Mouse (Mus musculus) myocyte (in vitro differentiated cells): Measurements from ENCODE around the gene 3110009E18Rik. TPM values are rescaled to one million over a fixed set of nuclear protein-coding genes. Genes with fewer than 3 reads are reported as not detected.

Experiments used
- H3K27me3 ChIP-seq: one replicate; pipeline ENCODE4 v1.6.1; 2011; ENCODE audit not compliant: control insufficient read depth, insufficient read depth, insufficient read length
- H3K36me3 ChIP-seq: one replicate; pipeline ENCODE4 v1.6.1; 2011; ENCODE audit not compliant: control insufficient read depth, insufficient read depth
- H3K4me2 ChIP-seq: one replicate; pipeline ENCODE4 v1.6.1; 2011; ENCODE audit warnings: low read depth, control low read depth
- H3K4me3 ChIP-seq: one replicate; pipeline ENCODE4 v1.5.1; 2011; ENCODE audit warnings: mild to moderate bottlenecking, control low read depth, moderate library complexity
- H3K79me2 ChIP-seq: one replicate; pipeline ENCODE4 v1.6.1; 2011; ENCODE audit not compliant: control insufficient read depth, insufficient read depth
- H3ac ChIP-seq: one replicate; pipeline ENCODE4 v1.6.1; 2011; ENCODE audit not compliant: control insufficient read depth, insufficient read length
- CEBPB ChIP-seq: IDR thresholded peaks from 2 replicates; pipeline ENCODE4 v1.6.1; 2011; ENCODE audit warnings: mild to moderate bottlenecking, moderate library complexity; ENCODE audit not compliant: poor library complexity, insufficient read depth, severe bottlenecking
- E2F4 ChIP-seq: IDR thresholded peaks from one replicate; pipeline ENCODE4 v1.6.1; 2011; ENCODE audit warnings: mild to moderate bottlenecking, control low read depth, moderate library complexity; ENCODE audit not compliant: insufficient read depth
- MAX ChIP-seq: IDR thresholded peaks from one replicate; pipeline ENCODE4 v1.6.1; 2011; ENCODE audit warnings: low read depth, mild to moderate bottlenecking, control low read depth
- MYOD1 ChIP-seq, 3 experiments: IDR thresholded peaks; one replicate each; pipeline ENCODE4 v1.6.1; 2011; ENCODE audit warnings: control low read depth in 2 of 3, low read depth in 2 of 3, mild to moderate bottlenecking in 2 of 3, moderate library complexity in 1 of 3; ENCODE audit not compliant: insufficient read length in 2 of 3, control insufficient read depth in 1 of 3
- MYOG ChIP-seq, 3 experiments: IDR thresholded peaks; one replicate each; pipeline ENCODE4 v1.6.1; 2011; ENCODE audit warnings: control low read depth in 2 of 3, low read depth in 2 of 3, mild to moderate bottlenecking in 2 of 3; ENCODE audit not compliant: insufficient read length in 2 of 3, control insufficient read depth in 1 of 3, insufficient read depth in 1 of 3
- POLR2A ChIP-seq: IDR thresholded peaks from one replicate; pipeline ENCODE4 v1.6.1; 2011; ENCODE audit warnings: low read depth, mild to moderate bottlenecking, control low read depth, moderate library complexity; ENCODE audit not compliant: insufficient read length
- POLR2AphosphoS2 ChIP-seq: IDR thresholded peaks from one replicate; pipeline ENCODE4 v1.6.1; 2011; ENCODE audit warnings: low read depth, control low read depth; ENCODE audit not compliant: insufficient read length
- REST ChIP-seq: IDR thresholded peaks from one replicate; pipeline ENCODE4 v1.6.1; 2011; ENCODE audit warnings: mild to moderate bottlenecking, control low read depth, moderate library complexity; ENCODE audit not compliant: insufficient read depth, insufficient read length
- SRF ChIP-seq: IDR thresholded peaks from one replicate; pipeline ENCODE4 v1.6.1; 2011; ENCODE audit warnings: low read depth; ENCODE audit not compliant: control insufficient read depth, insufficient read length
- TCF12 ChIP-seq: IDR thresholded peaks from one replicate; pipeline ENCODE4 v1.6.1; 2011; ENCODE audit warnings: mild to moderate bottlenecking, control low read depth; ENCODE audit not compliant: poor library complexity, insufficient read depth, severe bottlenecking
- TCF3 ChIP-seq: IDR thresholded peaks from one replicate; pipeline ENCODE4 v1.6.1; 2011; ENCODE audit warnings: low read depth, control low read depth; ENCODE audit not compliant: insufficient read length
- USF1 ChIP-seq: IDR thresholded peaks from one replicate; pipeline ENCODE4 v1.6.1; 2011; ENCODE audit warnings: low read depth, mild to moderate bottlenecking, control low read depth, moderate library complexity
- polyA plus RNA-seq: library from polyadenylated mRNA; unstranded; fragments of >200 nt; fragmentation: generic; extraction: Trizol; gene quantifications from one replicate; pipeline ENCODE4 v1.2.1, GENCODE M21; 2012; ENCODE audit warnings: missing spikeins

Gene 3110009E18Rik
- polyA plus RNA-seq, 1 experiment = 18.2 TPM

GRCm38 (mm10) chr1:120168674-120169073 is 47.7 kb downstream of the 3110009E18Rik start:
- H3K4me3 ChIP-seq = no peak overlapping the region
- H3ac ChIP-seq = no peak overlapping the region
- no peak for TF ChIP-seq TCF3
- no peak for TF ChIP-seq POLR2A
- TF ChIP-seq TCF12 = no peak
- no peak for TF ChIP-seq USF1
- TF ChIP-seq SRF = no peak
- no peak for TF ChIP-seq MYOG (IDR thresholded peaks at IDR 0.05; ENCODE audit: control insufficient read depth in 1 of 3, insufficient read depth in 1 of 3, insufficient read length in 2 of 3, low read depth in 2 of 3)
- TF ChIP-seq REST = no peak
- no peak for TF ChIP-seq CEBPB
- TF ChIP-seq E2F4 = no peak
- no peak for TF ChIP-seq MAX
- no peak for TF ChIP-seq POLR2AphosphoS2
- TF ChIP-seq MYOD1 (IDR thresholded peaks at IDR 0.05; ENCODE audit: control insufficient read depth in 1 of 3, insufficient read length in 2 of 3, low read depth in 2 of 3) = no peak
- H3K4me2 ChIP-seq = no peak overlapping the region
- H3K79me2 ChIP-seq = no peaks in the 10 kb centered on the region
- H3K36me3 ChIP-seq = no peaks in the 10 kb centered on the region
- no peaks in the 10 kb centered on the region for H3K27me3 ChIP-seq

DNA sequence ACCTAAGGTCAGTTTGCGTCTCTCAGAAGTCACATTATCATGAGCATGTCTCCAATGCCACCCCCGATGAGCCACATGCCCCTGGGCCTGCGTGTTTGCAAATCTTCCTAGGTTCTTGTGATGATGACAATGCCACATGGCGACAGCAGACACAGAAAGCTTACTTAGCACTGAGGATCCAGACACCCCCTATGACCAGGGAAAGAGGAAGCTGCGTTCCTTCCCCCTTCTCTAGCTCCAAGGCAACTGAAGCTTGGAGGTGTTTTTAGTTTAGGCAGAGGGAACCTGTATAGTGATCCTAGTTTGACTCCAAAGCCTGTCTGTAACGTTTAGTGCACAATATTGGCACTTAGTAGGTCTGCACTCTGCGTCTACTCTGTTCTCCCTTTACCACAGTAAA is 49.3 kb downstream of the 3110009E18Rik start:
- no peaks in the 10 kb centered on the region for H3K79me2 ChIP-seq
- no peaks in the 10 kb centered on the region for H3K36me3 ChIP-seq
- H3K27me3 ChIP-seq = no peaks in the 10 kb centered on the region
- H3K4me2 ChIP-seq = no peak overlapping the region
- no peak overlapping the region for H3K4me3 ChIP-seq
- no peak for TF ChIP-seq POLR2A
- TF ChIP-seq POLR2AphosphoS2 = no peak
- TF ChIP-seq CEBPB = no peak
- TF ChIP-seq E2F4 = no peak
- TF ChIP-seq MYOG (IDR thresholded peaks at IDR 0.05; ENCODE audit: control insufficient read depth in 1 of 3, insufficient read depth in 1 of 3, insufficient read length in 2 of 3, low read depth in 2 of 3) = no peak
- no peak for TF ChIP-seq SRF
- no peak for TF ChIP-seq REST
- no peak for TF ChIP-seq MYOD1 (IDR thresholded peaks at IDR 0.05; ENCODE audit: control insufficient read depth in 1 of 3, insufficient read length in 2 of 3, low read depth in 2 of 3)
- TF ChIP-seq TCF12 = no peak
- TF ChIP-seq USF1 = no peak
- TF ChIP-seq TCF3 = no peak
- no peak for TF ChIP-seq MAX
- no peak overlapping the region for H3ac ChIP-seq

DNA sequence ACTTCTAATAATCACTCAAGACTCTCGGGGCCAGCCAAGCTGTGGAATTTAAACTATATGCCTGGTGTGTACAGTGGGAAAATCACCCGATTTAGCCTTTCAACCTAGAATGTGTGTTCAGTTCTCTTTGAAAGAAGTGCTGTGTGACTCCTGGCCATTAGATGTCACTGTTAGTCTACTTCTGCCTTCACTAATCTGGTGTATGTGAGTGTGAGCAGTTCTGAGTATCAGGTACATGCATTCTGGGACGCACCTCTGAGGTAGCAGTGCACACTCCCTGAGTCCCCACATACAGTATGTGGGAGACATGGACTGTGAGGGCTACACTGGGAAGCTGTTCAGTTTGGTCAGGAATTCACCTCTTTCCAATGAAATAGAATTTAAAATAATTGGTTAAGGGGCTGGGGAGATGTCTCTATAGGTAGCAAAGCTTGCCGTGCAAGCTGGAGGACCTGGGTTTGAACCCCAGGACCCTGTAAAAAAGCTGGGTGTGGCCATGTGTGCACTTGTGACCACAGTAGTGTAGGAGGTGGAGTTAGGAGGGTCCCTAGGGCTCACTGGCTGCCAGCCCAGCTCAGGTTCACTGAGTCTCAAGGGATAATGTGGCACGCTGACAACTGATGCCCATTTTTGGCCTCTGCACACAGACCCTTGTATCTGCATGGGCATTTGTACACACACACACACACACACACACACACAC is 51.0 kb downstream of the 3110009E18Rik start:
- TF ChIP-seq TCF3 = no peak
- TF ChIP-seq TCF12 = no peak
- no peak for TF ChIP-seq POLR2AphosphoS2
- TF ChIP-seq MAX = no peak

GRCm38 (mm10) chr1:120174991-120175390 is 54.0 kb downstream of the 3110009E18Rik start:
- no peak overlapping the region for H3ac ChIP-seq
- no peak overlapping the region for H3K4me2 ChIP-seq
- TF ChIP-seq POLR2AphosphoS2 (no peak), MAX (no peak), SRF (no peak)
- H3K27me3 ChIP-seq = no peaks in the 10 kb centered on the region
- no peak overlapping the region for H3K4me3 ChIP-seq
- H3K79me2 ChIP-seq = no peaks in the 10 kb centered on the region
- H3K36me3 ChIP-seq = no peaks in the 10 kb centered on the region

More for the DNA sequence above, 51.0 kb downstream of the 3110009E18Rik start:
- Histone ChIP-seq H3K27me3 (no peaks in the 10 kb centered on the region), H3K79me2 (no peaks in the 10 kb centered on the region), H3K36me3 (no peaks in the 10 kb centered on the region), H3K4me2 (no peak overlapping the region), H3ac (no peak overlapping the region), H3K4me3 (no peak overlapping the region)

- Histone ChIP-seq H3K4me3 (no peak overlapping the region), H3K36me3 (no peaks in the 10 kb centered on the region), H3K4me2 (no peak overlapping the region), H3K79me2 (no peaks in the 10 kb centered on the region), H3ac (no peak overlapping the region), H3K27me3 (no peaks in the 10 kb centered on the region)
- no peak for TF ChIP-seq MYOG (IDR thresholded peaks at IDR 0.05; ENCODE audit: control insufficient read depth in 1 of 3, insufficient read depth in 1 of 3, insufficient read length in 2 of 3, low read depth in 2 of 3)
Measured at GRCm38 (mm10) chr1:120176313-120176712, 55.3 kb downstream of the 3110009E18Rik start.

- Histone ChIP-seq H3K4me2 (no peak overlapping the region), H3K36me3 (no peaks in the 10 kb centered on the region), H3K27me3 (no peaks in the 10 kb centered on the region), H3K79me2 (no peaks in the 10 kb centered on the region), H3ac (no peak overlapping the region), H3K4me3 (no peak overlapping the region)
- TF ChIP-seq POLR2AphosphoS2 = no peak
- no peak for TF ChIP-seq REST
- TF ChIP-seq MYOG (IDR thresholded peaks at IDR 0.05; ENCODE audit: control insufficient read depth in 1 of 3, insufficient read depth in 1 of 3, insufficient read length in 2 of 3, low read depth in 2 of 3) = no peak
- no peak for TF ChIP-seq POLR2A
- TF ChIP-seq TCF3 = no peak
- no peak for TF ChIP-seq MYOD1 (IDR thresholded peaks at IDR 0.05; ENCODE audit: control insufficient read depth in 1 of 3, insufficient read length in 2 of 3, low read depth in 2 of 3)
- TF ChIP-seq CEBPB = no peak
- TF ChIP-seq SRF = no peak
- no peak for TF ChIP-seq TCF12
Measured at GRCm38 (mm10) chr1:120177141-120177540, 56.2 kb downstream of the 3110009E18Rik start.
